9 mouse cellular contexts compared by ENCODE assay signal in genomic region chr8:90794990-90795861, GRCm38 (mm10). TPM values are rescaled to one million over a fixed set of nuclear protein-coding genes. Genes with fewer than 3 reads are reported as not detected.
DNase-seq lines count a peak whose midpoint lies in the region; ATAC-seq and TF ChIP-seq lines count a peak whose summit lies in the region.
"Had no signal": no experiment of that assay in that cellular context is flagged by ENCODE, and none has a peak within 500 bp of the region (broad histone marks: within the 10 kb centered on the region; RNA-seq: fewer than 3 reads in every experiment).

No protein-coding gene starts in this region.

- no peak overlapping the region for H3ac ChIP-seq in myocyte (ENCODE audit: control insufficient read depth, insufficient read length)

- H3K4me3 ChIP-seq in liver, embryonic 11.5 days (ENCODE audit: low read depth, low read length), result peak overlapping the region; percentile 16; the same call in 1 of the 2 replicates
- no peak overlapping the region for H3K4me3 ChIP-seq in myocyte
- peak overlapping the region; percentile 23; the same call in 1 of the 2 replicates for H3K4me3 ChIP-seq in testis, adult 2 months (ENCODE audit: control insufficient read depth, low read depth, low read length)
- H3K4me3 ChIP-seq: erythroblast, embryonic 14.5 days had no signal

- peak overlapping the region; percentile 50 for H3K4me2 ChIP-seq in liver, embryonic 11.5 days
- H3K4me2 ChIP-seq in myocyte (ENCODE audit: low read depth), result peak overlapping the region; percentile 75

- H3K9ac ChIP-seq in liver, embryonic 11.5 days (ENCODE audit: low read depth, low read length), result no peak overlapping the region

- peak; percentile 86 for DNase-seq in 416B (ENCODE audit: low read depth)
- peak; percentile 48 to 63 for DNase-seq in adrenal gland, adult 18-20 months (ENCODE audit: low spot score in 2 of 2)
- peak; percentile 88 for DNase-seq in embryo, embryonic 11 days
- DNase-seq in heart, adult 8-10 months (ENCODE audit: low spot score), result peak; percentile 78
- DNase-seq in kidney, adult 8-10 months, result peak; percentile 45 to 76
- DNase-seq in liver, embryonic 11.5 days (ENCODE audit: low spot score), result peak; percentile 55

- no peaks in the 10 kb centered on the region for H3K9me3 ChIP-seq in liver, embryonic 11.5 days (ENCODE audit: control insufficient read depth, low read length)

- no peaks in the 10 kb centered on the region for H3K79me2 ChIP-seq in myocyte (ENCODE audit: control insufficient read depth, insufficient read depth)

- WGBS in liver, embryonic 11.5 days, result 8% methylated on average over 12 of the region's 12 CpGs

- no peak for TF ChIP-seq POLR2A in myocyte (IDR thresholded peaks at IDR 0.05; ENCODE audit: insufficient read length, low read depth)
- TF ChIP-seq POLR2A in testis, adult 2 months (IDR thresholded peaks at IDR 0.05; ENCODE audit: control insufficient read depth, low read depth, low read length), result no peak

- H3K27ac ChIP-seq in liver, embryonic 11.5 days (ENCODE audit: low read depth, low read length), result no peak overlapping the region
- H3K27ac ChIP-seq in testis, adult 2 months (ENCODE audit: control insufficient read depth, insufficient read depth, low read depth, low read length), result no peak overlapping the region

- H3K27me3 ChIP-seq in liver, embryonic 11.5 days (replicated peaks; ENCODE audit: control insufficient read depth, insufficient read depth, low read length), result no peaks in the 10 kb centered on the region
- peaks cover 6% of the 10 kb centered on the region for H3K27me3 ChIP-seq in myocyte (ENCODE audit: control insufficient read depth, insufficient read depth, insufficient read length)
- H3K27me3 ChIP-seq in testis, adult 2 months (ENCODE audit: control insufficient read depth, insufficient read depth, low read length), result no peaks in the 10 kb centered on the region

- no peaks in the 10 kb centered on the region for H3K4me1 ChIP-seq in liver, embryonic 11.5 days (replicated peaks; ENCODE audit: control insufficient read depth, insufficient read depth, low read length)
- H3K4me1 ChIP-seq in testis, adult 2 months (ENCODE audit: control insufficient read depth, insufficient read depth, low read length), result peaks cover 4% of the 10 kb centered on the region

- ATAC-seq in liver, embryonic 11.5 days (replicated peaks; ENCODE audit: low FRiP score), result peak; percentile 81

- H3K36me3 ChIP-seq in liver, embryonic 11.5 days (ENCODE audit: control insufficient read depth, insufficient read depth, low read length), result no peaks in the 10 kb centered on the region
- no peaks in the 10 kb centered on the region for H3K36me3 ChIP-seq in myocyte (ENCODE audit: control insufficient read depth, insufficient read depth)
- no peaks in the 10 kb centered on the region for H3K36me3 ChIP-seq in testis, adult 2 months (ENCODE audit: control insufficient read depth, insufficient read depth, low read length)

- TF ChIP-seq CTCF in testis, adult 2 months (IDR thresholded peaks at IDR 0.05; ENCODE audit: control insufficient read depth, insufficient read depth, insufficient replicate concordance, low read depth, low read length), result peak; percentile 18; the same call in 1 of the 2 replicates

TF ChIP-seq in myocyte, 11 proteins besides CTCF, POLR2A, EP300 and RAD21:
- TF ChIP-seq POLR2AphosphoS2 (IDR thresholded peaks at IDR 0.05; ENCODE audit: insufficient read length, low read depth) (no peak), TCF12 (IDR thresholded peaks at IDR 0.05; ENCODE audit: insufficient read depth, poor library complexity, severe bottlenecking) (no peak), REST (IDR thresholded peaks at IDR 0.05; ENCODE audit: insufficient read depth, insufficient read length) (no peak), USF1 (IDR thresholded peaks at IDR 0.05; ENCODE audit: low read depth) (no peak), SRF (IDR thresholded peaks at IDR 0.05; ENCODE audit: control insufficient read depth, insufficient read length, low read depth) (no peak), TCF3 (IDR thresholded peaks at IDR 0.05; ENCODE audit: insufficient read length, low read depth) (no peak), CEBPB (IDR thresholded peaks at IDR 0.05; ENCODE audit: insufficient read depth, poor library complexity, severe bottlenecking) (no peak), E2F4 (IDR thresholded peaks at IDR 0.05; ENCODE audit: insufficient read depth) (no peak), MAX (IDR thresholded peaks at IDR 0.05; ENCODE audit: low read depth) (no peak), MYOG (IDR thresholded peaks at IDR 0.05; ENCODE audit: control insufficient read depth in 1 of 3, insufficient read depth in 1 of 3, insufficient read length in 2 of 3, low read depth in 2 of 3) (no peak), MYOD1 (IDR thresholded peaks at IDR 0.05; ENCODE audit: control insufficient read depth in 1 of 3, insufficient read length in 2 of 3, low read depth in 2 of 3) (no peak)

RNA-seq across cellular contexts. Expression of gene Gm19935, which starts 22.0 kb away (rescaled TPM):
- total RNA-seq in adrenal gland, adult 18-20 months (2021), result not detected
- not detected for total RNA-seq in heart, adult 8-10 months (2022)
- not detected in 2 replicates for polyA plus RNA-seq in liver, embryonic 11.5 days (2014; fragmentation: Nextera tagmentation; extraction: Ambion mirVana)
- not detected for polyA plus RNA-seq in myocyte (2012; fragmentation: generic; extraction: Trizol)
- 28.6 and 29.6 TPM in 2 replicates for polyA plus RNA-seq in testis, adult 2 months (2012; rRNA removed)
- polyA plus RNA-seq: erythroblast, embryonic 14.5 days had no signal

RNA-seq across cellular contexts. Expression of gene Chd9, which starts 32.9 kb away (rescaled TPM):
- total RNA-seq in adrenal gland, adult 18-20 months (2021), result 10 to 100 TPM; 66.8 to 77.4 TPM
- total RNA-seq in heart, adult 8-10 months (2022), result 10 to 100 TPM; 37.4 to 51.6 (median 46.4) TPM
- polyA plus RNA-seq in liver, embryonic 11.5 days (2014; fragmentation: Nextera tagmentation; extraction: Ambion mirVana), result 22.0 and 25.3 TPM in 2 replicates
- 29.6 TPM for polyA plus RNA-seq in myocyte (2012; fragmentation: generic; extraction: Trizol)
- 14.3 and 71.9 TPM in 2 replicates for polyA plus RNA-seq in testis, adult 2 months (2012; rRNA removed)

Comparison
In these comparisons a context has a peak if more than half of its experiments do, and no peak if none do; other contexts are left out.
1. RNA of gene Gm19935, which starts 22.0 kb away (polyA plus RNA-seq): 28.6 to 29.6 TPM in testis, adult 2 months; not detected in liver, embryonic 11.5 days and not detected in myocyte (single experiment); every median in the first group is over 10 times any median in the second.
2. Peak in every context shown above with its lines, with median percentiles within 50 percentile points of each other: DNase-seq.